Mouse (Mus musculus) right cerebral cortex, postnatal 10 days (tissue): ENCODE data around the gene Rgl3.
A peak's percentile ranks its signal among the peaks of the same experiment; 100 is the strongest.

Experiments used
- DNase-seq, 2 experiments: peaks; one replicate each; pipeline ENCODE4 v3.0.0; 2021; ENCODE audit warnings: low spot score in 2 of 2

Rgl3 gene

GRCm38 (mm10) chr9:21989230-21990110 lies at the start of gene Rgl3:
Rgl3 (minus strand) TSS chr9:21989446.
- no peak for DNase-seq

- DNase-seq = no peak
These were observed 48.6 kb upstream of the Rgl3 start for GRCm38 (mm10) chr9:22037826-22038225.

GRCm38 (mm10) chr9:22035300-22036044 lies 46.2 kb upstream of the Rgl3 start:
- no peak for DNase-seq

- no peak for DNase-seq
These were observed 41.1 kb upstream of the Rgl3 start for GRCm38 (mm10) chr9:22030386-22030785.

GRCm38 (mm10) chr9:22028467-22028866 lies 39.2 kb upstream of the Rgl3 start:
- no peak for DNase-seq

- no peak for DNase-seq
These were observed 35.3 kb upstream of the Rgl3 start for GRCm38 (mm10) chr9:22024592-22024991.

GRCm38 (mm10) chr9:22017208-22017825 lies 28.1 kb upstream of the Rgl3 start:
- DNase-seq = no peak

- DNase-seq = no peak
These were observed 27.0 kb upstream of the Rgl3 start for GRCm38 (mm10) chr9:22016245-22016644.

- DNase-seq = peak in 1 of 2 experiments; percentile 71
These were observed 23.5 kb upstream of the Rgl3 start for GRCm38 (mm10) chr9:22012731-22013130.

- no peak for DNase-seq
These were observed 21.8 kb upstream of the Rgl3 start for GRCm38 (mm10) chr9:22011055-22011454.

GRCm38 (mm10) chr9:22004546-22004945 lies 15.3 kb upstream of the Rgl3 start:
- no peak for DNase-seq

GRCm38 (mm10) chr9:22003163-22003554 lies 13.9 kb upstream of the Rgl3 start:
- DNase-seq = peak; percentile 63 to 79

GRCm38 (mm10) chr9:22002194-22003162 lies 13.2 kb upstream of the Rgl3 start, which contains the start of the genes Ccdc151 and Prkcsh:
Ccdc151 (minus strand) TSS chr9:22002634.
Prkcsh (plus strand) TSS chr9:22002806.
- peak; percentile 100 for DNase-seq

- no peak for DNase-seq
These were observed 12.4 kb upstream of the Rgl3 start for GRCm38 (mm10) chr9:22001633-22002032.

- DNase-seq = no peak
These were observed 11.1 kb upstream of the Rgl3 start for GRCm38 (mm10) chr9:22000296-22000695.

GRCm38 (mm10) chr9:21996178-21996867 lies 7.1 kb upstream of the Rgl3 start:
- no peak for DNase-seq

- no peak for DNase-seq
These were observed 3.0 kb upstream of the Rgl3 start for GRCm38 (mm10) chr9:21992227-21992626.

GRCm38 (mm10) chr9:21988421-21989101 lies 685 bp downstream of the Rgl3 start:
- no peak for DNase-seq

GRCm38 (mm10) chr9:21987592-21988342 lies 1.5 kb downstream of the Rgl3 start:
- no peak for DNase-seq
